Mouse (Mus musculus) limb, embryonic 11.5 days (tissue): ENCODE data around the gene H2-Ab1. TPM values are rescaled to one million over a fixed set of nuclear protein-coding genes. Genes with fewer than 3 reads are reported as not detected.

ENCODE experiments used
- ATAC-seq: fragments of 200-750 bp; cut with Nextera tagmentation; 2 replicates; pipeline ENCODE4 v1.8.0; 2017; ENCODE audit warnings: low read depth; ENCODE audit not compliant: insufficient number of reproducible peaks, low FRiP score, low TSS enrichment
- DNase-seq: peaks from one replicate; pipeline ENCODE4 v3.0.0-alpha.2; 2015; ENCODE audit warnings: low spot score
- H3K27ac ChIP-seq: fragments of 300-500 bp; sonication (generic); replicated peaks from 2 replicates; pipeline ENCODE4 v1.5.1; 2014; ENCODE audit warnings: low read depth, mild to moderate bottlenecking, low read length
- H3K27me3 ChIP-seq: fragments of 300-500 bp; sonication (generic); 2 replicates; pipeline ENCODE4 v1.6.1; 2014; ENCODE audit warnings: mild to moderate bottlenecking, low read length, mixed read lengths; ENCODE audit not compliant: control insufficient read depth, insufficient read depth
- H3K36me3 ChIP-seq: fragments of 300-500 bp; sonication (generic); 2 replicates; pipeline ENCODE4 v1.6.1; 2014; ENCODE audit warnings: mild to moderate bottlenecking, low read length, moderate library complexity, mixed read lengths; ENCODE audit not compliant: control insufficient read depth, insufficient read depth
- H3K4me1 ChIP-seq: fragments of 300-500 bp; sonication (generic); 2 replicates; pipeline ENCODE4 v1.6.1; 2014; ENCODE audit warnings: low read length, mixed read lengths; ENCODE audit not compliant: control insufficient read depth, insufficient read depth
- H3K4me2 ChIP-seq: fragments of 300-500 bp; sonication (generic); 2 replicates; pipeline ENCODE4 v1.6.1; 2014; ENCODE audit warnings: low read depth, mild to moderate bottlenecking, moderate library complexity; ENCODE audit not compliant: severe bottlenecking
- H3K4me3 ChIP-seq: fragments of 300-500 bp; sonication (generic); 2 replicates; pipeline ENCODE4 v1.5.1; 2014; ENCODE audit warnings: low read depth, low read length
- H3K9ac ChIP-seq: fragments of 300-500 bp; sonication (generic); 2 replicates; pipeline ENCODE4 v1.6.1; 2014; ENCODE audit warnings: mild to moderate bottlenecking, low read length
- H3K9me3 ChIP-seq: fragments of 300-500 bp; sonication (generic); 2 replicates; pipeline ENCODE4 v1.6.1; 2016; ENCODE audit warnings: low read length; ENCODE audit not compliant: control insufficient read depth
- WGBS: fragments of 180-500 bp; shearing (Covaris S2); extraction: QIAGEN DNeasy Blood & Tissue Kit; methylation state at CpG from one replicate; pipeline ENCODE4 v1.1.7; 2014; 5-methylcytosine and 5-hydroxymethylcytosine counted together
- polyA plus RNA-seq: library from polyadenylated mRNA; unstranded; fragments of >200 nt; fragmentation: Nextera tagmentation; extraction: Ambion mirVana; gene quantifications from 2 replicates; pipeline ENCODE4 v1.2.1, GENCODE M21; 2014

Gene H2-Ab1
- polyA plus RNA-seq, 1 experiment from 2014 or later, result 4.5 TPM

DNA sequence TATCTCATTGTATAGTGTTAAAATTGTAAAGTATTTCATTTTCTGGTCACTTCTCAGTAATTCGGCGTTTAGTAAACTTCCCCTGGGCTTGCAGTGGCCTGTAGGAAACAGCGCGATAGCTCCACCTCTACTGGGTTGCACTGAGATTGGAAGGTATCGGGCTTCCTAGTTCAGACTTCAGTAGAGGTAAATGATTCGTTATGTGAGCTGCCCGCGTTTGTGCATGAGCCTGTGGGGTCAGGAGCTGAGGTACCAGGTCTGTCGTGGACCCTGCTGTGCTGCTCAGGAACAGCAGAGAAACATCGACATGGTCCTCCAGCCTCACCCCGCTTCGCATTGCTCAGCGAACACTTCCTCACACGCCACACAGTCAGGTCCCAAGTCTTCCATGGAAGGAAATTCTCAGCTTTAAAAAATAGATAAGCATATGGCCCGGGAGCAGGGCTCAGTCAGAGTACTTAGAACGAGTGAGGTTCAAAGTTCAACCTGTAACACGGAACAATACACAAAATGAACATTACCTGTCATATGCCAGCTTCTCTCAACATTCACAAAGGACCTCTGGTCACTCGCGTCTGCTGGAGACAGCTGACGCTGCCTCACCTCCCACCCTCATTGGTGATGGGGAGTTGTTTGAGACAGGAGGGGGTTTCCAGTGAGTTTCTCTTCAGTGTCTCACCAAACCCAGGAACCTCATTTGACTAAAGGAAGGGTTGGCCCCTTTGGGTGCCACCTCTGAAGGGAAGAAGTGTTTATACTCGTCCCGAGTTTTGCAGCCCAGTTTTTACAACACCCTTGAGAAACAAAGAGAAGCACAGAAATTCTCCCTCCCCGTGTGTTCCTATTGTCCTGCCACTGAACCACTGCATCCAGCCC lies 43.4 kb downstream of the H2-Ab1 start:
- H3K4me2 ChIP-seq, result no peak overlapping the region
- H3K27me3 ChIP-seq, result no peaks in the 10 kb centered on the region
- no peaks in the 10 kb centered on the region for H3K36me3 ChIP-seq
- H3K4me3 ChIP-seq, result no peak overlapping the region
- no peak overlapping the region for H3K9ac ChIP-seq
- DNase-seq (no peak), ATAC-seq (no peak)
- no peaks in the 10 kb centered on the region for H3K9me3 ChIP-seq
- H3K4me1 ChIP-seq, result no peaks in the 10 kb centered on the region
- H3K27ac ChIP-seq, result no peak overlapping the region
- 74% methylated on average over 23 of the region's 23 CpGs for WGBS

DNA sequence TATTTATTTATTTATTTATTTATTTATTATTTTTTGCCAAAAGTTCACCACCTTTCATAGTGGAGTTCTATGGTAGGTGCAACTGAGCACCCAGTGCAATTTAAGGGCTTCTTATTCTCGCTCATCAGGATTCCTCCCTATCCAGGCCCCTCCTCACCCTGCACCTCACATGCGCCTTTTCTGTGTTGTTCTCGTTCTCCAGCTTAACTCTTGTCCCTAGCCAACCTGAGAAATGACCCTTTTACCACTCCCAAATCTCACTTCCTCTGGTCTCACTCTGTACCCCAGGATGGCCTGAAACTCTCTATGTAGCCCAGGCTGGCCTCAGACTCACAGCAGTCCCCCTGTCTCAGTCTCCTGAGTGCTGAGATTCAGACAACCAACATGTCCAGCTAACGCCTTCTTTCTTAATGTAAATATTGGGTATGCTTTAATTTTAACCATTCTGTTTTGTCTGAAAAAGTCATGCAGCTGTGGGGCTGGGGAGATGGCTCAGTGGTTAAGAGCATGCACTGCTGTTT lies 44.2 kb downstream of the H2-Ab1 start:
- H3K4me1 ChIP-seq, result no peaks in the 10 kb centered on the region
- no peaks in the 10 kb centered on the region for H3K9me3 ChIP-seq
- H3K36me3 ChIP-seq, result no peaks in the 10 kb centered on the region
- no peak overlapping the region for H3K27ac ChIP-seq
- no peak overlapping the region for H3K4me2 ChIP-seq
- DNase-seq, result no peak
- H3K9ac ChIP-seq, result no peak overlapping the region
- H3K4me3 ChIP-seq, result no peak overlapping the region
- H3K27me3 ChIP-seq, result no peaks in the 10 kb centered on the region
- WGBS, result 89% methylated on average over 4 of the region's 4 CpGs
- ATAC-seq, result no peak

DNA sequence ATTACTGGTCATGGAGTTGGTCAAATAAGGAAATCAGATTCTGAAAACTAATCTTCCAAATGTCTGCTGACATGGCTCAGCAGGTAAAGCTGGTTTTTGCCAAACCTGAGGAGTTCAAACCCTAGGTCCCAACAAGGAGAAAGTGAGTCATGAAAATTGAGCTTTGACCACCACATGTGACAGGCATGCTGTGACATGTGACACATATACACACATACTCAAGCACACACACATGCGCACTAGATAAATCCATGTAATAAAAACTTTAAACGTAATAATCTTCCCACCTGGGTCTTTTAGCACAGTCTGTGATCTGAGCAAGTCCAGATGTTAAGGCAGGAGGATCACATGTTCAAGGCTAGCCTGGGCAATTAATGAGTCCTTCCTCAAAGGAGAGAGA lies 46.3 kb downstream of the H2-Ab1 start:
- no peaks in the 10 kb centered on the region for H3K4me1 ChIP-seq
- DNase-seq (no peak), ATAC-seq (no peak)
- no peak overlapping the region for H3K4me2 ChIP-seq
- H3K9ac ChIP-seq, result no peak overlapping the region
- no peaks in the 10 kb centered on the region for H3K27me3 ChIP-seq
- H3K4me3 ChIP-seq, result no peak overlapping the region
- no peaks in the 10 kb centered on the region for H3K36me3 ChIP-seq
- 76% methylated on average over 2 of the region's 2 CpGs for WGBS
- H3K27ac ChIP-seq, result no peak overlapping the region
- no peaks in the 10 kb centered on the region for H3K9me3 ChIP-seq

DNA sequence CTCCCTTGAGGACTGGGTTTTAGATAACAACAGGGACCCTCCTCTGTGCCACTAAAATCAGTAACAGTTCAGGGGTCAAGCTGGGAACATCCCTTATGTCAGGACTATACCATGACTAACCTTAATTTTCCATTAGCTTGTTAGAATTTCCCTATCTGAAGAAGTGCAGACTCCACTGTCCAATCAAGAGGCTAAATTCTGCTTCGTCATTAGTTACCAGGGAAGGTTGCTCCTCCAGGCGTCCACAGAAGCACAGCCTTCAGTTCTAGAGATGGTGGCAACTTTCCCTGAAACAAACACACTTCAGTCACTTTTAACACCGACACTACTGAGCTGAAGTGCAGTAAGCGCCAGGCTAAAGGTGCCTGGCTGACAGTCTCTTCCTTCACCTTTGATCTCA lies 47.3 kb downstream of the H2-Ab1 start:
- 12% methylated on average over 4 of the region's 4 CpGs for WGBS
- Histone ChIP-seq H3K4me2 (no peak overlapping the region), H3K9ac (no peak overlapping the region), H3K27ac (no peak overlapping the region), H3K9me3 (no peaks in the 10 kb centered on the region), H3K36me3 (no peaks in the 10 kb centered on the region), H3K4me1 (no peaks in the 10 kb centered on the region), H3K27me3 (no peaks in the 10 kb centered on the region), H3K4me3 (no peak overlapping the region)
- no peak for ATAC-seq
- peak; percentile 39 for DNase-seq

- Histone ChIP-seq H3K27ac (no peak within 1 kb of the TSS), H3K4me2 (no peak within 1 kb of the TSS), H3K4me1 (no peaks in the 10 kb centered on the region), H3K9ac (no peak within 1 kb of the TSS), H3K9me3 (no peaks in the 10 kb centered on the region), H3K36me3 (no peaks in the 10 kb centered on the region), H3K4me3 (no peak within 1 kb of the TSS), H3K27me3 (no peaks in the 10 kb centered on the region)
- ATAC-seq (peak; percentile 39; the same call in 1 of the 2 replicates), DNase-seq (peak; percentile 84)
These were observed 48.0 kb downstream of the H2-Ab1 start, which contains the start of gene H2-Eb1 for GRCm38 (mm10) chr17:34305380-34306030. Gene H2-Eb1 (plus strand): TSS chr17:34305867.

DNA sequence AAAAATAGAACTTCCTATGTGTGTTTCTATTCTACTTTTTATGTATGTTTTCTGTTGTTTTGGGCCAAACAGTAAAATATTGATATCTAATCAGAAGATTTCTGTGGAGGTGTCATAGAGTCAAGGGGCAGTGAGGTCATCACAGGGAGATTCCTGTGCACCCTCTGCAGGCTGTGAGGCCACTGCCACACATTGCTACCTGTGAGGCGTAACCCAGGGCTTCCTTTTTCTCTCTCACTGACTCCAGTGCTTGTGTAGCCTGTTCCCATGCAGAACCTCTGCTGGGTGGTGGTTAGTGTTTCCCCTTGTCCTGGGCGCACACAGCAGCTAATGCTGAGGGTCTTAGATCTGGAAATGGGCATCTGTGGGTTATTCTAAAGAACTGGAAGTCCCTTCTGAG lies 48.9 kb downstream of the H2-Ab1 start:
- whole genome bisulfite sequencing, result 83% methylated on average over 2 of the region's 2 CpGs

DNA sequence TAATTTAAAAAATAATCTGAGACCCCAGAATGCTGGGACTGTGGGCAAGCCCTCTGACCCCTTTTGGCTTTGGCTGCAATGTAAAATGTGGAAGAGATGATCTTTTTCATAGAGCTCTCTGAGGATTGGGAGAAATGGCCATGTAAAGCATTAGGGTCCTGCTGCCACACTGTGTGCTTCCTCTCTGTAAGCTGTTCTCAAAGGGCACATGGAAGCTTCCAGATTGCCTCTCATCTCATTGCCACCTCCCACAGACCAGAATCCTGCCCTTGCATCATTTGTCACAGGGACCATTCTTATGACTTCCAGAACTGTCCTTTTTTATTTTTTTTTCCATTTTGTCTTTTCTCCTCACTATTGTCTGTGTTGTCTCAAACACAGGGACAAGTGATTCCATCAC lies 49.7 kb downstream of the H2-Ab1 start:
- H3K4me3 ChIP-seq, result no peak overlapping the region
- H3K36me3 ChIP-seq, result no peaks in the 10 kb centered on the region
- no peak for DNase-seq
- H3K4me2 ChIP-seq, result no peak overlapping the region
- no peak overlapping the region for H3K27ac ChIP-seq
- no peak for ATAC-seq
- H3K9ac ChIP-seq, result no peak overlapping the region
- H3K4me1 ChIP-seq, result no peaks in the 10 kb centered on the region
- H3K27me3 ChIP-seq, result no peaks in the 10 kb centered on the region
- H3K9me3 ChIP-seq, result no peaks in the 10 kb centered on the region

More for the DNA sequence above, 48.9 kb downstream of the H2-Ab1 start:
- Histone ChIP-seq H3K27me3 (no peaks in the 10 kb centered on the region), H3K27ac (no peak overlapping the region), H3K4me3 (no peak overlapping the region), H3K4me1 (no peaks in the 10 kb centered on the region), H3K36me3 (no peaks in the 10 kb centered on the region), H3K9me3 (no peaks in the 10 kb centered on the region), H3K9ac (no peak overlapping the region), H3K4me2 (no peak overlapping the region)
- ATAC-seq (no peak), DNase-seq (no peak)

DNA sequence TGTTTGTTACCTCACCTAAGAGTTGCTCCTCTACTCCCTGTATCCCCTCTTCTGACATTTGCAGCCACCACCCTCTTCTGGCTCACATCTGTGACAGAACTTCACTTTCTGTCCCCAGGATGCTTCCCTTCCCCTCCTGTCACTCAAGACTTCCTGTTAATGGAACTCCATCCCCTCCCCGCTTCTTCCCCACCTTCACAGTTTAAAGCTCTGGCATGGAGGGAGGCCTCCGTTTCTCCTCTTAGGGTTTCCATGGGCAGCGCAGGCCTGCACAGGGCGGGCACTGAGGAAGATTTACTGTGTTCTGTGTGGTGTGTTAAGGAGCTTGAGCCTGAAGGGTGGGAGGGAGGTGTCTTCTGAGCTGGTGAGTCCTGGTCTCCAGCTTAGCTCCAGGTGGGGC lies 50.7 kb downstream of the H2-Ab1 start:
- H3K27ac ChIP-seq, result no peak overlapping the region
- H3K4me2 ChIP-seq, result no peak overlapping the region
- H3K4me1 ChIP-seq, result no peaks in the 10 kb centered on the region
- ATAC-seq (no peak), DNase-seq (no peak)
- no peak overlapping the region for H3K4me3 ChIP-seq
- 78% methylated on average over 4 of the region's 4 CpGs for WGBS
- no peaks in the 10 kb centered on the region for H3K9me3 ChIP-seq
- no peak overlapping the region for H3K9ac ChIP-seq
- H3K27me3 ChIP-seq, result no peaks in the 10 kb centered on the region
- no peaks in the 10 kb centered on the region for H3K36me3 ChIP-seq
